Mouse (Mus musculus) brain, embryonic 14.5 days (tissue): Measurements from ENCODE around the gene Sdhb. TPM values are rescaled to one million over a fixed set of nuclear protein-coding genes. Genes with fewer than 3 reads are reported as not detected.

ENCODE experiments used
- DNase-seq: peaks from one replicate; pipeline ENCODE4 v3.0.0-alpha.2; 2011; ENCODE audit warnings: low read depth
- CTCF ChIP-seq: fragments of 200-500 bp; IDR thresholded peaks from 2 replicates; pipeline ENCODE4 v1.5.1; 2012; ENCODE audit warnings: inconsistent platforms, mild to moderate bottlenecking, moderate library complexity, borderline replicate concordance; ENCODE audit not compliant: insufficient read depth, insufficient read length; ENCODE audit errors: extremely low read depth
- POLR2A ChIP-seq: fragments of 200-500 bp; IDR thresholded peaks from 2 replicates; pipeline ENCODE4 v1.6.1; 2012; ENCODE audit warnings: mild to moderate bottlenecking, inconsistent platforms, borderline replicate concordance; ENCODE audit not compliant: poor library complexity, insufficient read depth, insufficient read length, severe bottlenecking; ENCODE audit errors: extremely low read depth
- polyA plus RNA-seq: library from polyadenylated mRNA; depleted of rRNA; stranded (reverse); fragments of >200 nt; gene quantifications from 2 replicates; pipeline ENCODE4 v1.2.3, GENCODE M21; 2012; rRNA removed

Gene Sdhb
- polyA plus RNA-seq, result 213 and 233 TPM in 2 replicates

- TF ChIP-seq CTCF, result no peak
- TF ChIP-seq POLR2A, result peak; percentile 67; the same call in 1 of the 2 replicates
- DNase-seq, result peak; percentile 99
These were observed at the start of gene Sdhb for GRCm38 (mm10) chr4:140960781-140961466. Gene Sdhb, plus strand, starts transcription at chr4:140961203.

GRCm38 (mm10) chr4:140911416-140911815 lies 49.6 kb upstream of the Sdhb start:
- TF ChIP-seq POLR2A (no peak), CTCF (no peak)
- DNase-seq, result no peak

DNA sequence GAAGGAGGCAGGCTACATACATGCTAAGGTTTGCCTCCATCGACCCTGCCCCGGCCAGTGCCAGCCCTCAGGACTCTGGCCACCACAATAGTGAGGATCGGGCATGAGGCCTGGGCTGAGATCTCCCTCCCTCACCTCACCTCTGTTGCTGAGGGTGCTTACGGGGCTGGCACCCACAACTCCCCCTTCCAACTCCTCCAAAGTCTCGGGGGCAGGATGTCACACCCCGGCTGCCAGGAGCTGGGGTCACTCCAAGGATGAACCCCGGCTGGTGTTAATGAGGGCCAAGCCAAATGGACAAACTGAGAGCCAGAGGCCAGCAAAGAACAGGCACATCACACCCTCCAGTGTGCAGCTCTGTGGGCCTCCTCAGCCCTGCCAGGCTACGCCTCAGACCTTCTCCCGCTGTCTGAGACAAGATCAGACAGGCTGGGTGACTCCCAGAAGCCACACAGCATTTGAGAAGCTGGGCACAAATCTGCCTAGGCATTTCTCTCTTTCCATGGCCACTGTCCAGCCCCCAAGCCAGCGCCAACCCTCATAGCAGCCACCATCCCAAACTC lies 48.7 kb upstream of the Sdhb start:
- TF ChIP-seq POLR2A (no peak), CTCF (no peak)
- DNase-seq, result no peak

DNA sequence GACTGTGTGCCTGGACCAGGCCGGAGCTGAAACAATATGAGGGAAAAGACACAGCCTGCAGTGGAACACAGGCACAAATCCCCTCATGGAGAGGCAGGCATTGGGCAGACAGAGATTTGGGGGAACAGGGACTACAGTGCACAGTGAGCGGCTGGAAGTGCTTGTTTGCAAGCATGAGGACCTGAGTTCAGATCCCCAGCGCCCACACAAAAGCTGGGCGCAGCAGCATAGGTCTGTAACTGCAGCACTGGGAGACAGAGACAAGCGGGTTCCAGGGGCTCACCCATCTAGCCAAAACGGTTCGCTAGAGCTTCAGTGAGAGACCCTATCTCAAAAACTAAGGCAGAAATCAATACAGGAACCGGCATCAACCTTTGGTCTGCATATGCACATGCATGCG lies 47.4 kb upstream of the Sdhb start:
- no peak for DNase-seq
- TF ChIP-seq POLR2A, result no peak
- TF ChIP-seq CTCF, result no peak

DNA sequence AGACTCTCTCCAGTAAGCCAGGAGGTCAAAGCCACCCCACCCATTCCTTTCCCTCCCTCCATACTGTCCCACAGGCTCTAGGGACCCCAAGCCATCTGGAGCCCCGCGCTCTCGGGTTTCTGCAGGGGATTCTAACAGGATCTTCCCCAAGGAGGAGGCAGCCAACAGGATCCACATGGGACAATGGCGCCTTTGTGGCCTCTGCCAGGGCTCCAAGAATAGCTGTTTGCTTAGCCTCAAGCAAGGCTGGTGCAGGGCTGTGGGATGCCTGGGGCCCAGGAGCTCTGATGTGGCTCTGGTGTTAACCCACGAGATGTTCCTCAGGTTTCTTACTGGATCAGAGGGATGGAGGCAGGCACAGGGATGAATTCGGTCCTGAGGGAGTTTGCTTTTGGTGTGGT lies 46.3 kb upstream of the Sdhb start:
- no peak for TF ChIP-seq POLR2A
- TF ChIP-seq CTCF, result no peak
- peak; percentile 57 for DNase-seq

DNA sequence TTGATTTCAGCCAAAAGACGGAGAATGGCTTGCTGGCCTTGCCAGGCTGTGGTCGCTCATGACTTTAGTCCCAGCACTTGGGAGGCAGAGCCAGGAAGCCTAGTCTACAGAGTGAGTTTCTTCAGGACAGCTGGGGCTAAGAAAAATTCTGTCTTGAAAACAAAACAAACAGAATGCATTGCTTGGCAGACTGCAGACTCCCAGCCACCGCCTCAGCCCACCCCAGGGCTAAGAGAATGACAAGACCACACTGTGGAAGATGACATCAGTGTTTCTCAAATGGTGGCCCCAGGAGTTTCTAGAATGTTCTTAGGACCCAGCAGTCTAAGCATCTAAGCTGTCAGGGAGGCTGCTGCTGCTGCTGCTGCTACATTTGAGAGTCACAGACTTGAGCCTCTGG lies 45.8 kb upstream of the Sdhb start:
- DNase-seq, result peak; percentile 24
- TF ChIP-seq POLR2A, result no peak
- no peak for TF ChIP-seq CTCF

DNA sequence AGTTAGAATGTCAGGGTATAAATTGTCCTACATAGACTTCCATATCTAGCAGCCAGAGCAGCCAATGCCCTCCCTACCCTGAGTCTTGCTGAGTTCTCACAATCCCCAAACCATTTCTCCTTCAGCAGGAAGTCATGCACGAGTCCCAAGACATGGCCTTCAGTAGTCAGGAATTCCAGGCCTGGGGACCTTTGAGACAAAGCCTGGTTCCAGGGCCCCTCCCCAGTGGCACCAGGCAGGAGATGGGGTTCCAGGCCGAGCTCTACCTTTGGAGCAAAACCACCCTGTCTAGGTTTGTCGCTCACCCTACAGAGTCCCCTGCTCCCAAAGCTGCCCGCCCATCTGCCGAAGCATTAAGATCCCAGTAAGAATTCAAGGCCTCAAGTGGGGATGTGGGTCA lies 44.7 kb upstream of the Sdhb start:
- DNase-seq, result no peak
- TF ChIP-seq POLR2A, result no peak
- TF ChIP-seq CTCF, result no peak

DNA sequence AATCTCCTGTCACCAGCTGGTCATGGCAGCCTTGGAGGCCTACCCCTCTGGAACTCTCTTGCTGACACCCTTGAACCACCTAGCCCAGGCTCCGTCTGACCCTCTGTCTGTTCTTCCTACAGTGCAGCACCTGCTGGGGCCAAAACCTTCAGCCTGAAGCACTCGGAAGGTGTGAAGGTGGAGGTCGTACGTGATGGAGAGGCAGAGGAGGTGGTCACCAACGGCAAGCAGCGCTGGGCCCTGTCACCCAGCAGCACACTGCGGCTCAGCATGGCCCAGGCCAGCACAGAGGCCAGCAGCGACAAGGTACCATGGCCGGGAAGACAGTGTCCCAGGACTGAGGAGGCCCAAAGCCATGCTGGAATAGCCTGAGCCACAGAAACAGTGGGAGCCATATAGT lies 43.6 kb upstream of the Sdhb start:
- DNase-seq, result no peak

GRCm38 (mm10) chr4:140919974-140920836 lies 40.8 kb upstream of the Sdhb start:
- no peak for DNase-seq
- TF ChIP-seq CTCF (no peak), POLR2A (no peak)

More for the DNA sequence above, 43.6 kb upstream of the Sdhb start:
- TF ChIP-seq POLR2A (no peak), CTCF (no peak)

GRCm38 (mm10) chr4:140922508-140922907 lies 38.5 kb upstream of the Sdhb start:
- DNase-seq, result no peak
- TF ChIP-seq CTCF, result no peak
- TF ChIP-seq POLR2A, result no peak

GRCm38 (mm10) chr4:140925648-140926047 lies 35.4 kb upstream of the Sdhb start:
- no peak for TF ChIP-seq POLR2A
- TF ChIP-seq CTCF, result no peak
- no peak for DNase-seq
